Mouse (Mus musculus) heart, postnatal 36 days (tissue): ENCODE data around the gene Adcy6. TPM values are rescaled to one million over a fixed set of nuclear protein-coding genes. Genes with fewer than 3 reads are reported as not detected.
A peak's percentile ranks its signal among the peaks of the same experiment; 100 is the strongest.

Experiments used
- DNase-seq, 2 experiments: peaks; one replicate each; pipeline ENCODE4 v3.0.0; 2021 to 2022
- intact Hi-C: fragments of 180-260 bp; cut with DNase I; formaldehyde crosslinking; loops from one replicate; pipeline ENCODE4 v1.15.1; 2025
- total RNA-seq, 2 experiments: library from RNA; stranded (reverse); gene quantifications; 2 replicates each; pipeline ENCODE4 v1.2.3; 2021

The Adcy6 gene
- 100 to 1,000 TPM; 207 TPM for total RNA-seq

GRCm38 (mm10) chr15:98609331-98610130 lies at the start of gene Adcy6:
Gene Adcy6 (minus strand): TSS chr15:98610076.
- intact Hi-C loops = no loop called here
- DNase-seq = peak; percentile 77 to 85

DNA sequence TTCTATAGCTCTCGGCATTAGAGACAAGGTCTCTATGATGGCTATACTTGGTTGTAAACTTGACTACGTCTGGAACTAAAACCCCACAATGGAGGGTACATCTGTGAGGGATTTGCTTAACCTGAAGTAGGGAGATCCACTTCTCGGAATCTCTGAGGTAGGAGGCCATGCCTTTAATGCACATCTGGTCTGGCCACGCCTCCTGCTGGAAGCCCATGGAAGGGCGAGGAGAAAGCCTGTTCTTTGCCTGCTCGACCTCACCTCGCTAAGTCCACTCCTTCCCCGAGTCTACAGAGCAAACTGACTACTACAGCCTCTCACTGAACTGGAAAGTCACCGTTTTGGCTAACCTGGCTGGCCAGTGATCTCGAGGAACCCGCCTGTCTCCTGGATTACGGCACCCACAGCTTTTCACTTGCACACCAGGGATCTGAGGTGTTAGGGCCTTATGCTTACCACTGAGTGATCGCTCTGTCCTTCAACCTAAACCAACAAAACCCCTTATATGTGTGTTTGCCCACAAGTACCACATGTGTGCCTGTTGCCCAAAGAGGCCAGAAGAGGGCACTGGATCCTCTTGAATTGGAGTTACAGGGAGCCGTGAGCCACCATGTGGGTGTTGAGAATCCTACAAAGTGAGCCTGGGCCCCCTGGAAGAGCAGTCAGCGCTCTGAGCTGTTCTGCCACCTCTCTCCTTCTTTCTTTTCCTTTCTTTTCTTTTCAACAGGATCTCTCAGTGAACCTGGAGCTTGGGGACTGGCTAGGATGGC lies 47.3 kb upstream of the Adcy6 start:
- intact Hi-C loops = no loop called here
- DNase-seq = no peak

- no peak for DNase-seq
- intact Hi-C loops = no loop called here
Measured at GRCm38 (mm10) chr15:98652174-98652573, 42.3 kb upstream of the Adcy6 start.

GRCm38 (mm10) chr15:98651431-98651830 lies 41.6 kb upstream of the Adcy6 start:
- no peak for DNase-seq
- intact Hi-C loops = no loop called here

- intact Hi-C loops = no loop called here
- DNase-seq = no peak
Measured at GRCm38 (mm10) chr15:98648071-98648470, 38.2 kb upstream of the Adcy6 start.

DNA sequence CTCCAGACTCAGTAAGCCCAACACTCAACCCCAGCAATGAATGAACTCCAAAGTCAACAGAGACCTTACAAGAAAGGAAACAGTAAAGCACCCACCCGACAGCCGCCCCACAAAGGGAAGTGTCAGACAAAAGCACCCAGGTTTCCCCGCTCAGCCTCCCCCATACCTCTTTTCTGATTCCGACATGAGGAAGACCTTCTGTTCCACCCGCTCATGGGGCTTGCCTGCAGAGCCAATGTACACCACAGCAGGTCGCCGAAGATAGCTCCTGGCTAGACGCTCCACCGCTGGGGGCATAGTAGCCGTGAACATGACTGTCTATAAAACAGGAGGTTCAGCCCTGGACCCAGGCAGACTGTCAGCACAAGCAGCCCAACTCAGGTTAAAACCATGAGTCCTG lies 37.4 kb upstream of the Adcy6 start:
- DNase-seq = no peak
- intact Hi-C loops = no loop called here

DNA sequence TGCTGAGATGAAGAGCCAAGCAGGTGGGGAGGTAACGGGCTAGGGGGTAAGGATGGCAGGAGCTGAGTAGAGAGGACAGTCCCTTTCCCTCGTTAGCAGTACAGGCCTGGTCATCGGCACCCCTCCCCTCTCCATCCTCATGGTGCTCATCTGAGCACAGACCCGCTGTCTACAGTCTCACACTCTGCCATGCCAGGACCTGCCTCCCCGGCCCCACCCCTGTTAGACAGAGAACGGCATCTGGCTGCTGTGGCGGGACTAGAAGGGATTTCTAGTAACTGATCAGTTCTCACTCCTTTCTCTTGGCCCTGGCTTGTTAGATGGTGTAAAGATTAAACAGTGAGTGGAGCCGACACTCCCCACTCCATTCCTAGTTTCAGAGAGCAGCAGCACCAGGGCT lies 36.9 kb upstream of the Adcy6 start:
- intact Hi-C loops = no loop called here
- no peak for DNase-seq

DNA sequence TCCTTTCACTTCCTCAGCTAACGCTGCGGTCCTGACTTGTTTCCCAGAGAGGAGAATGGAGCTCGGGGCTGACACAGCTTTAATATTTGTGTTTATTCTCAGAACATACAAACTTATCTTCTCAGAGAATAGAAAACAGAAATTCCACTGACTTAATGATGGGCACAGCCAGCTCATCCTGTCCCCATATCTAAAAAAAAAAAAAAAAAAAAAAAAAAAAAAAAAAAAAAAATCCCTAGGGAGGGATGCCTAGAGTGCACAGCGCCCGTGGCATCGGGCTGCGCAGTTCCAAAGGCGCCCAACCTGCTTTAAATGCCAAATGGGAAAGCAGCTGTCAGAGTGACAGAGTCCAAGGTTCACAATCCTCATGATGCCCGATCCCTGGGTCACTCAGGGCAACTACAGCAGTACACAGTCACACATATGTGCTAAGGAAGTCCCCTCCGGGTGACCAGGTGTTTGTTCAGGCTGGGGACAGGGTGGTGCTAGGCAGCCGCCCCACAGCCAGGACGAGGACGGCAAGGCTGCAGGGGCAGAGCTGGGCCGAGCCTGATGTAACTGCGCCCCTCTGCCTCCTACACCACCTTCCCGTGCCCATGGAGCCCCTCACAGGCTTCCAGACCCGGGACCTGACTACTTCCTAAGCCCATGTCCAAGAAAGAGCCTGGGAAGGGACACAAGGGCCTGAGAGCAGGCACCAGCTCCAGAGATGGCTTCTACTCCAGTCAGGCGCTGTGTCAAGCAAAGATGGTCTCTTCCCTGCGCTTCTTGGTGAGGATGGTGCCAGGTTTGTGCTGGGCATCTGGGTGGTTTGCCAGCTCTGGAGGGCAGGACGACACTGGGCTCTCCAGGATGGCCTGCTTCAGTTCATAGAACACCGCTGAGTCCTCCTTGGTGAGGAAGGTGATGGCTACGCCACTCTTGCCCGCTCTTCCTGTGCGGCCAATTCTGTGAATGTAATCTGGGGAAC lies 35.5 kb upstream of the Adcy6 start:
- no peak for DNase-seq
- intact Hi-C loops = no loop called here

GRCm38 (mm10) chr15:98644406-98644805 lies 34.5 kb upstream of the Adcy6 start:
- intact Hi-C loops = no loop called here
- DNase-seq = no peak

- no peak for DNase-seq
- intact Hi-C loops = no loop called here
Measured at GRCm38 (mm10) chr15:98640157-98640556, 30.3 kb upstream of the Adcy6 start.

- intact Hi-C loops = no loop called here
- no peak for DNase-seq
Measured at GRCm38 (mm10) chr15:98637155-98637554, 27.3 kb upstream of the Adcy6 start.

GRCm38 (mm10) chr15:98636517-98636916 lies 26.6 kb upstream of the Adcy6 start:
- no peak for DNase-seq
- intact Hi-C loops = no loop called here

GRCm38 (mm10) chr15:98635291-98635841 lies 25.5 kb upstream of the Adcy6 start:
- DNase-seq = no peak
- intact Hi-C loops = loop anchor here (2.0 kb wide), 1 partner anchor 27 kb away; the partner anchor contains the start of gene Ddx23

DNA sequence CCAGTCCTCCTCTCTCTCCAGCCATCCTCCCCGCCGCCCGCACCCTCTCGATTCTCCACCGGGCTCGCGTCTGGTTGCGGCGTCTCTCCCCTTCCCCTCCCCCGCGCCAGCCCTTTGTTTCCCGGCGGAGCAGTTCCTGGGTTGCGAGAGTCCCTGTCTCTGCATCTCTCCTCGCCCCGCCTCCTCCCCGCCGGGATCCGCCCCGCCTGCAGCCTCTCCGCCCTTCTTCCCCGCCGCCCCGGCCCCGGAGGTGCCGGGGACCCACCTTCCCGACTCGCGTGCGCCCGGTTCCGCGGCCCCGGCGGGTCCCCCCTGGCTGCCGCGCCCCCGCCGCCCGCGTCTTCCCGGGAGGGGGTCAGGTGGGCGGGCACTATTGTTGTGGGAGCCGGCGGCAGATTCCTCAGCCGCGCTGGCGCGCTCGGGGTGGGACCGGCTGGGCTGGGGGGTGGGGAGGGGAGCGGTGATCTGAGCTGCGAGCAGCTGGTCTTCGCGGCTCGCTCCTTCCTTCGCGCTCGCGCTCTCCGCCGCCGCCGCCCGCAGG lies 24.7 kb upstream of the Adcy6 start:
- DNase-seq = peak; percentile 80 to 83
- intact Hi-C loops = loop anchor here (2.0 kb wide), 1 partner anchor 28 kb away; the partner anchor contains the start of gene Ddx23

DNA sequence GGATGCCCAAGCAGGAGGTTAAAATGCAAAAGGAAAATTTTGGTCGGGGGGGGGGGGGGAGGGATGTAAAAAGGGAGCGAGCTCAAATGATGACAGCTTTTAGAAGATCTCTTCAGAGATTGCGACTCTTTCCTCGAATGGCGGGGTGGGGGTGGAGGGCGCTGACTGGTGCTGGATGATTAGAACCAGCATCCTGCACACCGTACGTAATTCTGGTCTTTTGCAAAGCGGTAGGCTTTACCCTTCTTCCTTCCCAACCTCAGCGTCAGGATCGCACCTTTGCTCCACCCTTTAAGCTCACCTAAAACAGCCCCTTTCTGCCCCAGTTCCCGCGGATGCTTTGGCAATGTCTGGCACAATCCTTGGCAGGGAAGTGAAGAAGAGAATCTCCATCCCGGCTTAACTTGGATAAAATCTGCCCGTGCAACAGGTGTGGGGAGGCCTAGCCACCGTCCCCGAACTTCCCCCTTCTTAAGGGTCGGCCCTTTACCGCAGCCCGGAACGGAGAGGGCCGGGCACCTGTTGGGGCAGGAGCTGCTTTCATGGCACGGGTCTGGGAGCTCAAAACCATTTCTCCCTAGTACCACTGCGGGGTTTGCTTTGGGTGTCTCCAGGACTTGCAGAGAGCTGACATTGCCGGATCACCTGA lies 24.1 kb upstream of the Adcy6 start:
- DNase-seq = no peak
- intact Hi-C loops = loop anchor here (2.0 kb wide), 1 partner anchor 29 kb away; the partner anchor contains the start of gene Ddx23

GRCm38 (mm10) chr15:98632921-98633320 lies 23.0 kb upstream of the Adcy6 start:
- intact Hi-C loops = no loop called here
- no peak for DNase-seq

- intact Hi-C loops = no loop called here
Measured at GRCm38 (mm10) chr15:98632107-98632744, 22.4 kb upstream of the Adcy6 start.

GRCm38 (mm10) chr15:98631493-98631892 lies 21.6 kb upstream of the Adcy6 start:
- peak; percentile 68 to 73 for DNase-seq
- intact Hi-C loops = no loop called here

More at GRCm38 (mm10) chr15:98632107-98632744, 22.4 kb upstream of the Adcy6 start:
- DNase-seq = peak; percentile 59 to 62

DNA sequence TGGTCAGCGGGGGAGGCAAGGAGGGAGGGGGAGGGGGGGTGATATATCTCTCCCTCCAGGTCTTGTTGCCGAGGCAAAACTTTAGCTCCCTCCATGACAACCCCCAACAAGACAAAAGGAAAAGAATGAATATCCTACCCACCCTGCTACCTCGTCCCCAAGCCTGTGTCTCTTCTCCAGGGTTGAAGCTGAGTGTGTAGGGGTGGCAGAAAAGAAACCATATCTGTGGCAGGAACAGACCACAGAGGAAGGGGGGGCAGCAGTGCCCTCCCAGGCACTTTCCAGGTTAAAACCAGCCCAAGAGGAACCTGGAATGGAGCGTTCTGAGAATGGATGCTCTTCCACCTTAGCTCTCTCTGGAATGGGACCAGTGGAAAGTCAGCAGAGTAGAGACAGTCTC lies 20.7 kb upstream of the Adcy6 start, which contains the start of gene Cacnb3:
Cacnb3 (plus strand) TSS at position 301 of the 400 bp plus-strand sequence.
- intact Hi-C loops = no loop called here
- no peak for DNase-seq
